Mouse (Mus musculus): ENCODE results near the gene Gm28230.

DNA sequence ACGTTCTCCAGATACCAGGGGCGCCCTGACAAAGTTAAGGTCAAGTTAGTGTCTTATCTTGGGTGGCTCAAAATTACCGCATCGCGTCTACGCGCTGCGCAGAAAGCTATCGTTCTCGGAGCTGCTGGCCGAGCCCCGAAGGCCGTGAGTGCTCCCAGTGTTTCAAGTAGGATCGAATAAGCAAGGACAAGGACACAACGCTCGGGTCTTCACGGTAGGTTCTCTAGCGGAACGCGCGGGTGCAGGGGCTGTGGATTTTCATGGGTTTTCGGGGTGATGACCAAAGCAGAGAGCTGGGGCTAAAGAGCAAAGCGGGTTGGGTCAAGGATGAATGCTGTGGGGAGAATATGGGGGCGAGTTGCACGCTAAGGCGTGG, 46.9 kb upstream of the Gm28230 start:
- TF ChIP-seq GATA1 (IDR thresholded peaks at IDR 0.05; ENCODE audit: borderline replicate concordance, low read length) (no peak), FLI1 (IDR thresholded peaks at IDR 0.05; ENCODE audit: low read length) (no peak)
